Mouse (Mus musculus): ENCODE data around the gene Teddm2. TPM values are rescaled to one million over a fixed set of nuclear protein-coding genes. Genes with fewer than 3 reads are reported as not detected.
A peak's percentile ranks its signal among the peaks of the same experiment; 100 is the strongest.
"Not testable (repeated sequence)": the region's sequence is repeated elsewhere in the genome, so short reads cannot be mapped to it uniquely, and the experiment has no call there.

Gene Teddm2
- total RNA-seq, 2 experiments from 2014 or later = 2.2 to 2.8 TPM

GRCm38 (mm10) chr1:153903006-153903405 lies 3.0 kb upstream of the Teddm2 start:
- DNase-seq = no peak

GRCm38 (mm10) chr1:153900860-153901730 lies 1.1 kb upstream of the Teddm2 start:
- DNase-seq = no peak

DNA sequence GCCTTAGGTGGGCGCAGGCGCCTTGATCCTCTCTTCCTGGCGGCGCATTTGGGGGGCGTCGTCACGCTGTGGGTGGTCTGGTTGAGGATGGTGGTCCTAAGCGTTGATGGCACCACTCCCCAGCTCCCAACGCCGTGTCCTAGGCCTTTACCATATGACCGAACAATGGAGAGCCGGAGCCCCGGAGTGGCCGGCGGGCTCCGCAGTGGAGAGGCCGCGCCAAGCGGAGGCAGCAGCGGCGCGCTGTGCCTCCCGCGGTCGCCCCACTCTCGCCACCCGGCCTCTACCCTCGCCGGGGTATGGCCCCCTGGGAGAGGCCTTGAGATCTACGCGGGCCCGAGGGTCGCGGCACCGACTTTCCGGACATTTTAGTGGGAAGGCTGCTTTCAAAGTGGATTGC lies 353 bp upstream of the Teddm2 start:
- no peak for DNase-seq

DNA sequence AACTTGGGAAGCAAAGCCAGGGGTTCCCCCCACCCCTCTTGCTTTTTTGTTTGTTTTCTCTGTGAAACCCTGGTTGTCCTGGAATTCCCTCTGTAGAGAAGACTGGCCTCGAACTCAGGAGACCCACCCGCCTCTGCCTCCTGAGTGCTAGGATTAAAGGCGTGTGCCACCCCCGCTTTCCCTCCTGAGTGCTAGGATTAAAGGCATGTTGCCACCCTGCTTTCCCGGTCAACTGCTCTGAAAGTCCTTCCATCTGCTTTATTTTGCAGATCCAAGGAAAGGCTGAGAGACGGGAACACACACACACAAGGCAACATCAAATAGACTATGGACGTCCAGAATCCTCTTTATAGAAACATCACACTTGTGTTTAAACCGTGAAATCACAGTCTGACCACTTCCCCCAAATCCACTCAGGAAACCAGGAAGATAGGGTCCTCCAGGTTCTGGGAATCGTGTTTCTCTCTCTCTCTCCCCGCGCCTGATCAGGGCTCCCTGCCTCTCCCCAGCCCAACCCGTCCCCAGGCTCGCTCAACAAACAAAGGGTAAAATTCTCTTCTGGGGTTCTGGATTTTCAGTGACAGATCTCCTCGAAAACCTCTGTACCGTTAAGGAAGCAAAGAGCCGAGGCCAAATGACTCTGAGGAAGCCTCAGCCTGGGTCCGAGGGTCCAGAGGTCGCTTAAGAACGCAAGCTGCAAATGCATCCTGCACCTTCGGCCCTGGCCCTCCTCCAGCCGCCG lies 868 bp downstream of the Teddm2 start:
- no peak for DNase-seq

DNA sequence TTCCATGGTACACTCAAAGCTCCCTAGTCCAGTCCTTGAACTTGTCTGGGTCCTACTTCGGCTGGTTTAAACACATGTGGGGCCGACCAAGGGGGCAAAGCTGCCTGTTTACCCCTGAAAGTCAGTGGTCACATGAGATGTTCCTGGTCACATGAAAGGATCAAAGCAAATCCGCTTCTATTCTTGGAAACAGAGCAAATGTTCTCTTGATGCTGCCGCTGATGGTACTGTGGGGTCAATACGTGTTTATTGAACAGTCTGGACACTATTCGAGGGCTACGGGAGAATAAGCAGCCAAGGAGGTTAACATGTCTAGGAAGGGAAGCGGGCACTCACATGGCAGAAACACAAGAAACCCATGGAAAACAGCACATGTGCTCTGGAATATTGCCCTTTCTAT lies 2.8 kb downstream of the Teddm2 start:
- no peak for DNase-seq

- peak; percentile 74 to 76 for DNase-seq
Measured at GRCm38 (mm10) chr1:153894979-153895378, 5.0 kb downstream of the Teddm2 start.

DNA sequence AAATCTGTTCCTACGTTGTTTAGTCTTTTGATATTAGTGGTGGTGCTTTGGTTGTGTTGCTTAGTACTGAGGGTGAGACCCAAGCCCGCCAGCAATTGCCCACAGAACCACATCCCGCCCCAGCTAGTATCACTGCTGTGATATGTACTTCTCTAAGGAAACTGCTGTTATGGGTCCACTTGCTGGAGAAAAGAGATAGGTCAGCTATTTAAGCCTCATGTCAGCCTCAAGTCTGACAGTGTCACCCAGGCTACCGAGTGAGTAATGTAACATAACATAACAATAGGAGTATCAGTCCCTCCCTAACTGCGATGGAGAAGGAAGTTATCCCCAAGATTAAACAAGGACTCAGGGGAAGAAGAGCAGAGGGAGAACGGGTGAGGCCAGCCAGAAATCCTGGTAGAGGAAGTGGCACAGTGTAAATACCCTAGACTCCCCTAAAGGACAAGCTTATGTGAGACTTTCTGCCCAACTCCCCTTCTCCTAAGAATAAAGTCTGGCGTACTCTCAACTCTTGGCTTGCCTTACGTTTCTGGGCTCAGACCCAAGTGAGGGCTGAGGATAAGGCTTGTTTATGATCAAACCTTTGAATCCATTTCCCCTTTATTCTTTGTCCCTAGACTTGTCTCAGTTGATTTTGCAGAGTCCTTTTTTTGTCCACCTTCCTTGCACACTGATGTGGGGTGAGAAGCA lies 5.7 kb downstream of the Teddm2 start:
- DNase-seq = no peak

DNA sequence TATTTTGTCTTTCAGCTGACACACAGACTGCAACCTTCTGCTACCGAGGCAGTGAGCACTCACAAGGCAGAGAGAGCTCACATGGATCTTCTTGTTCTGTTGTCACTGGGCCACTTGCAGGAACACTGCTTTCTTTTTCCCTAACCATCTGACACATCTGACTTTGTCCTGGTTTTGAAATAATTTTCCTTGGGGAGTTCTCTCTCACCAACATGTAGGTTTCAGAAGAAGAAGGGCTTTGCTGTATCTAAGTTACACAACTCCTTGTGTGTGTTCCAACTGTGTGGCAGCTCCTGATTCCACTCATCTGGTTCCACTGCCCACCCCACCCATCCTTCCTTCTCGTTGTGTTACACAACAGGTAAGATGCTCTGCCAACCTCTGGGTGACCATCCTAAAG lies 6.3 kb downstream of the Teddm2 start:
- DNase-seq = no peak

- no peak for DNase-seq
Measured at GRCm38 (mm10) chr1:153891442-153891841, 8.6 kb downstream of the Teddm2 start, which contains the start of gene Teddm1a. Gene Teddm1a, plus strand, starts transcription at chr1:153891742.

- no peak for DNase-seq
Measured at GRCm38 (mm10) chr1:153890121-153890520, 9.9 kb downstream of the Teddm2 start.

GRCm38 (mm10) chr1:153886024-153886633 lies 13.9 kb downstream of the Teddm2 start:
- no peak for DNase-seq

DNA sequence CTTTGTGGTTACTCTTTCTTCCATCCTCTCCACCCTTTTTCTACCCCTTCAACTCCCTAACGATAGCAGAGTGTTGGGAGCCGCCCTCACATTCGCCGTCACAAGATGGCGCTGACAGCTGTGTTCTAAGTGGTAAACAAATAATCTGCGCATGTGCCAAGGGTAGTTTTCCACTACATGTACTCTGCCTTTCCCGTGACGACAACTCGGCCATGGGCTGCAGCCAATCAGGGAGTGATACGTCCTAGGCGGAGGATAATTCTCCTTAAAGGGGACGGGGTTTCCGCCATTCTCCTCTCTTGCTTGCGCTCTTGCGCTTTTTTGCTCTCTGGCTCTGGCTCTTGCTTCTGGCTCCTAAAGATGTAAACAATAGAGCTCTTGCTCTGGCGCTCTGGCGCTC lies 19.6 kb downstream of the Teddm2 start:
- DNase-seq = not testable (repeated sequence)

DNA sequence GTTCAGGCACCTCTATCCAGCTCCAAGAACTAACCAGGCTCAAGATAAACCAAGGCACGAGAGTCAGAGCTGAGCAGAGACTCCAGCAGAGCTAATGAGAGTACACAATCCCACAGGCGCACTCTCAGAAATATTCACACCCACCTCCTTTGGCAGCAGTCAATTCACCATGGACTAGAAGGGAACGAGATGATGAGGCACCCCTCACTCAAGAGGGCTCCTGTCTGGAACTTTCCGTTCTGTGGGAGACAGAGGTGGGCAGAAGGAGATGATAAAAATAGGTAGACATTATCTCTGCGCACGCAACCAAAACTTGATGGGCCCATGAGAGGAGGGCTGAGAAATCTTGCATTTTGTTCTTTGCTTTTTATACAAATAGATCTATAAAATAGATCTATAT lies 26.0 kb downstream of the Teddm2 start, which contains the start of gene Teddm1b:
Gene Teddm1b, plus strand, starts transcription at position 301 of the 400 bp plus-strand sequence.
- DNase-seq = no peak

DNA sequence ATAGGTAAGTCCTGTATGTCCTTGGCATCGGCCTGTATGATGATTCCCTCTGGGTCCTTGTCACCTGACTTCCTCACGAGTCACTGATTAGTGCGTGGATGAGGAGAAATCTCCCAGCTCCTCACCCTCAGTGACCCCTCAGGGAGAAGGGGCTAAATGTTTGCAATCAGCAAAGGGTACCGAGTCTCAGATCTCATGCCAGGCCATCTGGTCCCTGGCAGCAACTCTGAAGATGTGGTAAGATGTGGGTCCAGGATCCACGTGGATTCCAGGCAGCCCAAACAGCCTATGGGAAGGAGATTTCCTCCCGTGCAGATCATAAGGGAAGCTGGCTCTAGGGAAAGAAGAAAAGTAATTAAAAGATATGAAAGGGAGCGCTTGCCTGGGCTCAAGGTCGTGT lies 44.1 kb downstream of the Teddm2 start:
- DNase-seq = no peak

DNA sequence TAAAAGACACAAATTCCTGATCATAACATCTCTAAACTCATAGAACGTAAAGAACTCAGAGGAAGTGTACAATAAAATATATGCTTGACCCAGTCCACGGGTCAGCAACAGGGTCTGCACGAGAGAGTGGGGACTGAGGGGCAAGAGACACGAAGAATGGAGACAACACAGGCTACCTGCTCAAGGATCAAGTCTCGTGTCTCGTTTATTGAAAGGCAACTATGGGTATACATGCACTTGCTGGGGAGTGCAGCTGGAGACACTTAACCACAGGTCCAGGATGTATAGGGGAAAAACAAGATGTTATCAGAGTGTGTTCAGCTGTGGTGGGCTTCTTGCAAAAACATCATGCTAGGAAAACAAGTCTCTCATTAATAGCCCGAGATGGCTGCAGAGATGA lies 47.3 kb downstream of the Teddm2 start:
- not testable (repeated sequence) for DNase-seq

GRCm38 (mm10) chr1:153846867-153847266 lies 53.2 kb downstream of the Teddm2 start:
- no peak for DNase-seq

GRCm38 (mm10) chr1:153846420-153846819 lies 53.6 kb downstream of the Teddm2 start:
- no peak for DNase-seq

DNA sequence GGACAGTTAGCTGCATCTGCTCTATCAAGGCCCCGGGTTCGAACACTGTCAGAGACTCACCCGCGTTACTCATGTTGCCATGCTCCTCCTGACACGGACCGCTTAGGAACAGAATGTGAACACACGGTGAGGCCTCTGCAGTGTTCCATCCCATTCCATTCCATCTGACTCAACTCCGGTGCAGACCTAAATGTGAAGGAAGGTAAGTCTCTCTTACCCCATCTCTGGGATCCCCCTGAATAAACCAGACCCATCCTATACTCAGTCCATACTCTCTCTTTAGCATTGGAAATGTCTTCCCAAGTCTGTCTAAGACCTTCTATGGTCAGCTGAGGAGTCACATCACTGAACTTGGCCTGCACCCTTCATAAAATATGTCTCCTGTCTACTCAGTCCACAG lies 56.0 kb downstream of the Teddm2 start, which contains the start of gene Rgsl1:
Gene Rgsl1, minus strand, starts transcription at position 101 of the 400 bp plus-strand sequence.
- no peak for DNase-seq

DNA sequence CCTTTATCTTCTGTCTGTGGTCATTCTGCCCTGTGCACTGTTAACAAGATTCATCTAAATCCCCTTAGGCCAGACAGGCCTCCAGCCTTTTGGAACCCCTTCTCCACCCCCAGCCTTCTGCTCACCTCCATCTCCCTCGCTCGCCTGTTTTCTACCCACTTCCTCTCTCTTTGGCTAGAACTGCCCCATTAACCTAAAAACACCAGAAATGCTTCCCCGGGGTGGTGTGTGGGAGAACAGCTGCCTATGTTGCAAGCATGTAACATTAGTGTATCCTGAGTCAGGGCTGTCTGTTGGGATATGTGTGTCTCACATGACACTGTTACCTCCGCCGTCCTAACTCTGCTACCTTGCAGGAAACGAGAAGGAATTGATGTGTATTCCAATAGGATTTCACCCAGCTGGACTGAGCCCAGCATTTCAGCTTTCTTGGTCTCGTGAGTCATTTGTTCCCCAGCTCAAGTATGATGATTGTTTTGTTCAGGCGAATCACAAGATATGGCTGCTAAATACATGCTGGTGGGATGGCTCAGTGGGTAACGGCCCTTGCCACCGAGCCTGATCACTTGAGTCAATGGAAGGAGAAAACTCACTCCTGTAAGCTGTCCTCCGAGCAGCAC lies 57.8 kb downstream of the Teddm2 start:
- peak in 1 of 2 experiments; percentile 11 for DNase-seq

- DNase-seq = no peak
Measured at GRCm38 (mm10) chr1:153836036-153836435, 64.0 kb downstream of the Teddm2 start.

DNA sequence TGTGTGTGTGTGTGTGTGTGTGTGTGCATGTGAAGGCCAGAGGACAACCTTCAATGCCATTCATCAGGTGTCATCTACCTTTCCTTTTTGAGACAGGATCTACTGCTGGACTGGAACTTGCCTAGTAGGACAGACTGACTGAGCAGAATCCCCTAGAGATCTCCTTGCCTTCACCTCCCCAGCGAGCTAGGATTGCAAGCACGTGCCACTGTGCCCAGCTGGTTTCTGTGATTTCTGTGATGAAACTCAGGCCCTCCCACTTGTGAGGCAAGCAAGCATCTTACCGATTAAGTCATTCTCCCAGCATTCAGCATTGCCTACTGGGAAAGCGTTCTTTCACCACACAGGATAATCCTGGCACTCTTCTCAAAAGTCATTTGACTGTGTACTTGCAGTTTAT lies 69.3 kb downstream of the Teddm2 start:
- no peak for DNase-seq

DNA sequence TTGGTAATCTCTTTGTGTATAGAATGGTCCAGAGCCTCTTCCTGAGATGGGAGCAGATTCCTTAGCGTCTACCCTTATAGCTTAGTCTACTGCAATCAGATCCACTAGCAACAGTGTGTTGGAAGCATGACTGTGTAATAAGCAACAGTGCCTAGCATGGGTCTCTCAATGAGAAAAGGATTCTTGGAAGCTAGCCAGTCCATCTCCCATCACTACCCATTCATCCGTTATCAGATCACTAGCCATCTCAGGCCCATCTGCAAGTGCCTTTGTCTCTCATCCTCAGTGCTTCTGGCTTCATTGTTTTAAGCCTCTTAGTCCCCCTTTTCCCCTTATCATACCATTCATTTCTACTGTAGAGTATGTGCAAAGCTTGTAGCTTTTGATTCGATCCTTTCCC lies 79.8 kb downstream of the Teddm2 start:
- no peak for DNase-seq
